Mouse (Mus musculus) hindbrain, embryonic 11.5 days (tissue): Measurements from ENCODE around the gene Ulbp1. TPM values are rescaled to one million over a fixed set of nuclear protein-coding genes. Genes with fewer than 3 reads are reported as not detected.
A peak's percentile ranks its signal among the peaks of the same experiment; 100 is the strongest.
"Not testable (repeated sequence)": the region's sequence is repeated elsewhere in the genome, so short reads cannot be mapped to it uniquely, and the experiment has no call there.

Experiments
- ATAC-seq: fragments of 200-750 bp; cut with Nextera tagmentation; 2 replicates; pipeline ENCODE4 v1.8.0; 2017; ENCODE audit warnings: mild to moderate bottlenecking, moderate TSS enrichment, moderate library complexity; ENCODE audit not compliant: low FRiP score
- DNase-seq: peaks from one replicate; pipeline ENCODE4 v3.0.0-alpha.2; 2015; ENCODE audit warnings: low spot score
- H3K27ac ChIP-seq: fragments of 300-500 bp; sonication (generic); 2 replicates; pipeline ENCODE4 v1.5.1; 2014; ENCODE audit warnings: mild to moderate bottlenecking, low read depth, low read length
- H3K27me3 ChIP-seq: fragments of 300-500 bp; sonication (generic); 2 replicates; pipeline ENCODE4 v1.6.1; 2014; ENCODE audit warnings: mild to moderate bottlenecking, low read length, moderate library complexity, mixed read lengths; ENCODE audit not compliant: control insufficient read depth, insufficient read depth
- H3K36me3 ChIP-seq: fragments of 300-500 bp; sonication (generic); 2 replicates; pipeline ENCODE4 v1.6.1; 2014; ENCODE audit warnings: mild to moderate bottlenecking, low read length, moderate library complexity, mixed read lengths; ENCODE audit not compliant: control insufficient read depth, insufficient read depth
- H3K4me1 ChIP-seq: fragments of 300-500 bp; sonication (generic); replicated peaks from 2 replicates; pipeline ENCODE4 v1.6.1; 2014; ENCODE audit warnings: low read length, mixed read lengths; ENCODE audit not compliant: control insufficient read depth, insufficient read depth
- H3K4me2 ChIP-seq: fragments of 300-500 bp; sonication (generic); replicated peaks from 2 replicates; pipeline ENCODE4 v1.6.1; 2014; ENCODE audit warnings: mild to moderate bottlenecking, low read depth, low read length
- H3K4me3 ChIP-seq: fragments of 300-500 bp; sonication (generic); 2 replicates; pipeline ENCODE4 v1.5.1; 2014; ENCODE audit warnings: low read depth, low read length
- H3K9ac ChIP-seq: fragments of 300-500 bp; sonication (generic); 2 replicates; pipeline ENCODE4 v1.6.1; 2014; ENCODE audit warnings: low read depth, low read length
- H3K9me3 ChIP-seq: fragments of 300-500 bp; sonication (generic); 2 replicates; pipeline ENCODE4 v1.6.1; 2016; ENCODE audit warnings: low read length; ENCODE audit not compliant: control insufficient read depth
- WGBS: fragments of 180-500 bp; shearing (Covaris S2); extraction: QIAGEN DNeasy Blood & Tissue Kit; methylation state at CpG from one replicate; pipeline ENCODE4 v1.1.7; 2014; 5-methylcytosine and 5-hydroxymethylcytosine counted together
- polyA plus RNA-seq: library from polyadenylated mRNA; unstranded; fragments of >200 nt; fragmentation: Nextera tagmentation; extraction: Ambion mirVana; gene quantifications from 2 replicates; pipeline ENCODE4 v1.2.1, GENCODE M21; 2014

Ulbp1 gene
- 0.99 and 1.2 TPM in 2 replicates for polyA plus RNA-seq

DNA sequence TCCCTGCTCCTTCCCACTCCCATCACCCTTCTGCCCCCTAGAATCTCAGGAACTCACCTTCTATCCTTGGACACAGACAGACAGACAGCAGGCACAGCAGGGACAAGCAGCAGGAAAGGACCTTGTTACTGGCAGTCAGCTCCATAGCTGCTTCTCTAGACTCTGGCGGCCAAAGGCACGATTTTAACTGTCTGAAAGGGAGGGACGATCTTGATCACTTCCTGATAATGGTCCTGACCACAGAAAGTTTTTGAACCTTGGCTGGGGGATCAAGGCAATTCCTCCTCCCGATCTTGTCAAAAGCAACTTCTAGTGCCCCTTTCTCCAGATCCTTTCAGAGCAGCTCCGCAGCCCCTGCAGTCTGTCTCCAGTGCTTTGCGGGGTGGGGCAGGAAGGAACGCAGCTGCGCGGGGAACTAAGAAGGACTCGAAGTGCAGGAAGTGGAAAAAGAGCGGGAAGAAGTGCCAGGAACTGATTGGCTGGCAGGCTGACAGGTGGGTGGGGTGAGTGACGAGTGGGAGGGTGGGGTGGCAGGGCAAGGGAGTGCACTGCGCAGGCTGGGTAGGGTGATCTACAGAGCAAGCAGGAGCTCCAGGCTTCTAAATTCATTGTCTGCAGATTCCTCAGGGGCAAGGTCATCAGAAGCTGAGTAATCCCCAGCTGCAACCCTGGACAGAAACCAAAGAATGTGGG is at the start of gene Ulbp1:
TSS of gene Ulbp1 (minus strand) at position 442 of the 693 bp plus-strand sequence.
- H3K4me3 ChIP-seq, result no peak within 1 kb of the TSS
- no peak within 1 kb of the TSS for H3K27ac ChIP-seq
- DNase-seq (no peak), ATAC-seq (no peak)
- no peak within 1 kb of the TSS for H3K4me2 ChIP-seq
- no peaks in the 10 kb centered on the region for H3K4me1 ChIP-seq
- no peaks in the 10 kb centered on the region for H3K27me3 ChIP-seq
- 68% methylated on average over 13 of the region's 13 CpGs for WGBS
- H3K9me3 ChIP-seq, result no peaks in the 10 kb centered on the region
- no peaks in the 10 kb centered on the region for H3K36me3 ChIP-seq
- no peak within 1 kb of the TSS for H3K9ac ChIP-seq

DNA sequence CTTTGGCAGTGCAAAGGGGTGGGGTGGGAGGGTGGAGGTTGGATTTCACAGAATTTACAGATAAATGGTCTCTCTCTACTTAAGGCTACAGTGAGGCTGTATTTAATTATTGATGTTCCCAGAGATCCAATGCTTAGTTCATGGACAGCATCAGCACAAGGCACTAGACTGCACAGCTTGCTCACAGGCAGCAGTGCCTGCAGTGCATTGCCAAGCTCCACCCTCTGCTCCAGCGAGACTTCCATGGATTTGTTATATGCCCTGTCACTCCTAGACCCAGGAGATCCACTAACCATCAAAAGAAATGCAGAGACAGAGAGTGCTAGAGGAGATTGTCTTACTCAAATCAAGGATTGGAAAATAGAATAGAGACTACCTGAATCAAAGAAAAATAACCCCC is 24.7 kb upstream of the Ulbp1 start:
- not testable (repeated sequence) for H3K27me3 ChIP-seq, H3K36me3 ChIP-seq, H3K9me3 ChIP-seq, H3K4me1 ChIP-seq, H3K4me2 ChIP-seq, ATAC-seq, H3K4me3 ChIP-seq, H3K27ac ChIP-seq, DNase-seq, H3K9ac ChIP-seq
- 58% methylated on average over 1 of the region's 1 CpGs for WGBS

DNA sequence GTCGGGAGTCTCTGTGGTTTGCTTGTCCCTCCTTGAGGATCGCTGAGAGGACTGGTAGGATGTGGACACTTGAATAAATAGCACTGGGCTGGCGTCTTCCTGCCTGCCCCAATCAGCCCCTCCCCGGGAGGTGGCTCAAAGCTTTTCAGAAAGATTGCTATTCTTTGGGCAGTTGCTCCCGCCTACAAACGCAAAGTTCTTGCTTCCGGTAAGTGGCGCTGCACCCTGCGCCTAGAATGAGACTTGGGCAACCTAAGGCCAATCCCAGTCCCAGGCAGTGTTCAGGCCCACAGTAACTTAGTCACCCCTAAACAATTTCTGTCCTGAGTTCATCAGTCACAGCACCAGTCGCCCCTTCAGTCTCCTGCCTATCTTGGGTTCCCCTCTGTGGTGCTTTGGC is 18.9 kb upstream of the Ulbp1 start:
- peak; percentile 17 for DNase-seq

DNA sequence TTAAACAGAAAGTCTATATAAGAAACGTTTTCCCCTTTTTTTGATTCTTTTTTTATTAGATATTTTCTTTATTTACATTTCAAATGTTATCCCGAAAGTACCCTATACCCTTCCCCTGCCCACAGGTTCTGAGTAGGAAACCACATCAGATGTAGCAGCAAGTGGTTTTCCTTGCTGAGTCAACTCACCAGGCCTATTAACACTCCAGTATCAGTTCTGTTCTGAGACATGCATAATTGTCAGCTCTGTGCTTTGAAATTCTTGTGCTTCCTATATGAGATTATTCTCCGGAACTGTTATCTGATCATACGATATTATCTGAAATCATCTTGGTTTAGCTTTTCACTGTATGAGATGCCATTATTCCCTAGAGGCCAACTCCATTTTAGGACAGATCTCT is 10.2 kb upstream of the Ulbp1 start:
- H3K9ac ChIP-seq, result no peak overlapping the region
- DNase-seq (no peak), ATAC-seq (no peak)
- no peak overlapping the region for H3K4me3 ChIP-seq
- no peaks in the 10 kb centered on the region for H3K4me1 ChIP-seq
- H3K27me3 ChIP-seq, result no peaks in the 10 kb centered on the region
- H3K9me3 ChIP-seq, result no peaks in the 10 kb centered on the region
- WGBS, result 73% methylated on average over 4 of the region's 4 CpGs
- H3K4me2 ChIP-seq, result no peak overlapping the region
- no peak overlapping the region for H3K27ac ChIP-seq
- no peaks in the 10 kb centered on the region for H3K36me3 ChIP-seq

More for the DNA sequence above, 18.9 kb upstream of the Ulbp1 start:
- not testable (repeated sequence) for H3K4me1 ChIP-seq, H3K27me3 ChIP-seq, H3K36me3 ChIP-seq, H3K9ac ChIP-seq, ATAC-seq, H3K27ac ChIP-seq, H3K4me3 ChIP-seq, H3K4me2 ChIP-seq, H3K9me3 ChIP-seq
- WGBS, result 4% methylated on average over 10 of the region's 10 CpGs

DNA sequence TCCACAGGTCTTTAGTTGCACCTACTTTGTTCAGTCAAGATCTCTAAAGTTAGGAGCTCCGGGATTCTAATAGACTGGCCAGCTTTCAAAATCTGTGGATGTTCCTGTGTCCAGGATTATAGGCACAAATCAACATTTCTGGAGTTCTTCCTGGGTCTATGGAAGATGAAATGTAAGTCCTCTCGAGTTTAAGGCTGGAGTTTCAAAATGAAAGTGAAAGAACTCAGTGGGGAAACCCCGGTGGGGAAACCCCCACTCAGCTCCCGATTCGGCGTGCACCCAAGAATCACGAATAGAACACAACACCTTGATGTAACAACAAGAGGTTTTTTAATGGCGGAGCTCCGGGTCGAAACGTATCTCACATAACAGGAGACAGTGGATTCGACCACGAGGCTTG is 787 bp upstream of the Ulbp1 start:
- H3K36me3 ChIP-seq, H3K9ac ChIP-seq, H3K4me3 ChIP-seq, H3K4me2 ChIP-seq, DNase-seq, ATAC-seq, H3K4me1 ChIP-seq, H3K27ac ChIP-seq, H3K9me3 ChIP-seq, H3K27me3 ChIP-seq: not testable (repeated sequence)
- whole genome bisulfite sequencing, result 90% methylated on average over 7 of the region's 13 CpGs

DNA sequence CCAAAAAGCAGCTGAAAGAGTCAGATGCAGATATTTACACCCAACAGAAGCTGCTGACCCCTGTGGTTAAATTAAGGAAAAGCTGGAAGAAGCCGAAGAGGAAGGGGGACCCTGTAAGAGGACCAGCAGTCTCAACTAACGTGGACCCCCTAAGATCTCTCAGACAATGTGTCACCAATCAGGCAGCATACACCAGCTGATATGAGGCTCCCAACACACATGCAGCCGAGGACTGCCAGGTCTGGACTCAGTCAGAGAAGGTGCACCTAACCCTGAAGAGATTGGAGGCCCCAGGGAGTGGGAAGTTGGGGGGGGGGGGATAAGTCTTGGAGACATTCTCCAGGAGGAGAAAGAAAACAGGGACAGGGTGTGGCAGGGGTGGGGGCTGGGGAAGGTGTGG is 1.8 kb downstream of the Ulbp1 start:
- no peaks in the 10 kb centered on the region for H3K9me3 ChIP-seq
- DNase-seq (no peak), ATAC-seq (peak; percentile 33; the same call in 1 of the 2 replicates)
- WGBS, result 76% methylated on average over 3 of the region's 3 CpGs
- no peak overlapping the region for H3K4me3 ChIP-seq
- H3K36me3 ChIP-seq, result no peaks in the 10 kb centered on the region
- no peaks in the 10 kb centered on the region for H3K27me3 ChIP-seq
- H3K9ac ChIP-seq, result no peak overlapping the region
- H3K4me1 ChIP-seq, result no peaks in the 10 kb centered on the region
- no peak overlapping the region for H3K4me2 ChIP-seq
- no peak overlapping the region for H3K27ac ChIP-seq

DNA sequence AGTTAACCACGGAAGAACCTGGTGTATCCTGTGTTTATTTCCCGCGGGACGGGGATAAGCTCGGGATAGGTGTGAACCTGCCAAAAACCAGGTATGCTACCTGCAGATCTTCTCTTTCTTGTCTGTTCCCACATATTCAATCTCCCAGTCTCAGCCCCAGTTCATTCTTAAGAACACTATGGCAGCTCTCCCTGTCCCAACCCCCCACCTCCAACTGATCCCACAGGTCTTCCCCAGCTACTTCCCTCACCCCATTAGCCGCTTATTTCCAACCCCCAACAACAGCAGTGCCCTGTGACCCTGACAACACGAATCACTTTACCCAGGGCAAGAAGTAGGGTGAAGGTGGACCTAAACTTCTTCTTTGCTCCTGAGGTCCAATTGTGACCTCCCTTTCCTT is 3.0 kb downstream of the Ulbp1 start:
- DNase-seq, result peak; percentile 7
- Histone ChIP-seq H3K27ac (no peak overlapping the region), H3K36me3 (no peaks in the 10 kb centered on the region), H3K9me3 (no peaks in the 10 kb centered on the region), H3K4me1 (no peaks in the 10 kb centered on the region), H3K4me2 (no peak overlapping the region), H3K9ac (no peak overlapping the region), H3K4me3 (no peak overlapping the region), H3K27me3 (no peaks in the 10 kb centered on the region)
- peak; percentile 69; the same call in 1 of the 2 replicates for ATAC-seq
- WGBS, result 14% methylated on average over 7 of the region's 7 CpGs

DNA sequence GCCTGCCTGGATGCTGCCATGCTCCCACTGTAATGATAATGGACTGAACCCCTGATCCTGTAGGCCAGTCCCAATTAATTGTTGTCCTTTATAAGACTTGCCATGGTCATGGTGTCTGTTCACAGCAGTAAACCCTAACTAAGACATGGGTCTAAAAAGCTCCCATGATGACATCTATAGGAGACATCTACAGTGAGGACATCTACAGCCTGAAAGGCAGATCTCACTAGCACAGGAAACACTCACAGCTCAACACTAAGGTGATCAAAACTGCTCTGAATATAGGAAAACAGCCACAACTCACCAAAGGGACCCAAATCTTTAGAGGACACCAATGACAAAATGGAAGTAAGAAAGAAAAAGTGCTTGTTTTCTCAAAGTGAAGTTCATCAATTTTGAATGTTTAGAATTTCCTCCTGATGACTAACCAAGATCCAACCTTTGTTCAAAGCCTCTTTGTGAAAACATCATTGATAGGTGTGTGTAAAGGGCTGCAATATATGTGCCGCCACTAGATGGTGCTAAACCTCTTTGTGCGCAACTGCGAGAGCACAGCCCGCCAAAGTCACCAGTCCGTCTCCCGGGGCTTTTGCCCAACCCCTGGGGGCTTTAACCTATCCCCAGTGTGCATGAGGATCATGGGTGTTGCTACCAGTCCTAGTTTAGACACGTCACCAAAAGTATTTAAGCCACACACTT is 3.6 kb downstream of the Ulbp1 start:
- H3K4me3 ChIP-seq, H3K27me3 ChIP-seq, H3K27ac ChIP-seq, H3K4me2 ChIP-seq, H3K9me3 ChIP-seq, H3K36me3 ChIP-seq, H3K4me1 ChIP-seq, H3K9ac ChIP-seq: not testable (repeated sequence)
- WGBS, result 0% methylated on average over 7 of the region's 7 CpGs
- DNase-seq (peak; percentile 33), ATAC-seq (peak; percentile 54; the same call in 1 of the 2 replicates)

DNA sequence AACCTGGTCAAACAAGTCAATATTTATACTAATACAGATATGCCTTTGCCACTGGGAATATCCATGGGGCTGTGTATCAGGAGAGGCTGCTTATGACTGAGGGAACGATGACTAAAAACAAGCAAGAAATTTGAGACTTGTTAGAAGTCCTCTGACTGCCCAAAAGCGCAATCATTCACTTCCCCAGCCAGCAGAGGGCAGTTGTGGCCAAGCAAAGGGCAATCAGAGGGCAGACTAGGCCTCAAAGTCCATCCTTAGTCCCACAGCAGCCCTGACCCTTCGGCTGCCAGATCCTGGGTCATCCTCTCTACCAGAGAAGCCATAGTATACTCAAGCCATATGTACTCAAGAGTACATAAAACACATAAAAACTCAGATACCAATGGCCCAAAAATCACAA is 11.4 kb downstream of the Ulbp1 start:
- no peak for DNase-seq
- no peak for ATAC-seq
- Histone ChIP-seq H3K36me3 (no peaks in the 10 kb centered on the region), H3K27me3 (no peaks in the 10 kb centered on the region), H3K9ac (no peak overlapping the region), H3K9me3 (peaks cover 5% of the 10 kb centered on the region; the same call in 1 of the 2 replicates), H3K27ac (no peak overlapping the region), H3K4me2 (no peak overlapping the region), H3K4me1 (no peaks in the 10 kb centered on the region), H3K4me3 (no peak overlapping the region)
- WGBS, result 53% methylated on average over 3 of the region's 3 CpGs
